Mouse (Mus musculus): Measurements from ENCODE around the gene St6gal1.

St6gal1 gene

DNA sequence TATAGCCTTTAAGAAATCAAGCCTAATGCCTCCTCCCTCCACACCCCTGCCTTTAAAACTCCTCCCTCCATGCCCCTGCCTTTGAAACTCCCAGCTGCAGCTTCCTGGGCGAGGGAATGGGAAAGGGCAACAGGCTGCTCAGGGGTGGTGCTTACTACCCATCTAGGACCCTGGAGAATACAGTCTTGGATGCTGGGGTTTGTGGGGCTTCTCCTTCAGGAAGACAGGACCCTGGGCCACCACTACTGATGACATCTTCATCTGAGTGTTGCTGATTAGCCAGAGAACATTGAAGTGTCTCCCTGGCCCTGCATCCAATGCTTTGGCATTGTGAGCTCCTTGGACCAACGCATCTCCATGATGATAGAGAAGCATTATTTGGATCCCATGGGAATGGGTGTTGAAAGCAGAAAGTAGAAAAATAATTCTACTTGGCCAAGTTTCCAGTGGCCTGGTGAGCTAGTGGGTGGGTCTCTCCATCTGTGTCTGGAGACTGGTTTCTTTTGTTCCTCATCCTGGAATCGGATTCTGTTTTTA lies 137.0 kb downstream of the St6gal1 start:
- DNase-seq: no peak

DNA sequence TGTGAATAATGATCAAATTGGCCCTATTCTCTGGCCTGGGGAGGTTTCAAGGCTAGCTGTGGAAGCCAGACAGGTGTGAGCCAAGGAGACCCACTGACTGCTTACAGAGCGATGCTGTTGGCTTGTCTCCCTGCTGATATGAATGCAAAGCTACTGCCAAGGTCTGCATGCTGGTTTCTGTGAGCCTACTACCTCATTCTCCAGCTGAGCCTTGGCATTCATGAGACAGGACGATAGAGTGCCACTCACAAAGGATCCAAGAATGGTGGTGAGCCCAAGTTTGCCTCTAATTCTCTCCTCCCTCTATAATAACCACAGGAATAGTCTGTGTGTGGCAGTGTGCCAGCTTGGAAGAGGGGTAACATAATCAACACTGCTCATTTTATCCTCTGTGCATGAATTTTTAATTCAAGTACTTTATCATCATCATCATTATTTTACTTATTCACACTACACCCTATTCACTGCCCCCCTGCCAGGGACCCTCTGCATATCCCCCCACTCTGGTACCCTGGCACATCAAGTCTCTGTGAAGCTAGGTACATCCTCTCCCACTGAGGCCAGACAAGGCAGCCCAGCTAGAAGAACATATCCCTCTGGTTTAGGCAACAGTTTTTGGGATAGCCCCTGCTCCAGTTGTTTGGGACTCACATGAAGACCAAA lies 139.9 kb downstream of the St6gal1 start:
- DNase-seq: no peak

DNA sequence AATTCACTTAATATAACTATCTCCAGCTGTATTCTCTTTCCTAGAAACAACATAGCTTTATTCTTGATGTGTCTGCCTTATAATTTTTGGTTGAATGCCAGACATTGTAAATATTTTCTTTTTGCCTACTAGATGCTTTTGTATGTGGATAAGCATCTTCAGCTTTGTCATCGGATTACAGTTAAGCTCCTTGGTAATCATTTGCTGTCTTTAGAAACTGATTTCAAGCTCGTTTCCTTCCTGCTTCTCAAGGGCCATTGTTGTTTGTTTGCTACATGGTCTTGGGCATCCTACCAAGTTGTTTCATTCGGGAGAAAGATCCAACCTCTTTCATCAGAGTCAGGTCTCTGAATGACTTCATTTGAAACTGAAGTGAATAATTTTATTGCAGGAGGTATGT lies 144.6 kb downstream of the St6gal1 start:
- no peak for DNase-seq

DNA sequence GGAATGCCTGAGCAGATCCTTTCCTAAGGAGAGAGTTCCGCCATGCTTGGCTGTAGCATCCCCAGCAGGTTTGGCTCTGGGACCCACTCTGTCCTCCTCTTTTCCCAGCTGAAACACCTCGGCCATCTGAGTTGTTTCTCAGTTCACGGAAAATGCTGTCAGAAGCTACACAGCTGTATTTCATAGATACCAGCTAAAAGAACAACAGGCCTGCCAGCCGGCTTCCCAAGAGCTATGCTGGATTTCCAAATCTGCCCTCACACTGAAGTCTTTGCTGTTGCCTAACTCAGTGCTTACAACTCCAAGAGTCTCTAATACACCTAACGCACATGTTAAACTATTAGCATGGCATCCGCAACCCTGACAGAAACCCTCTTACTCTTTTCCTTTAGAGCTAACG lies 146.2 kb downstream of the St6gal1 start:
- no peak for DNase-seq

DNA sequence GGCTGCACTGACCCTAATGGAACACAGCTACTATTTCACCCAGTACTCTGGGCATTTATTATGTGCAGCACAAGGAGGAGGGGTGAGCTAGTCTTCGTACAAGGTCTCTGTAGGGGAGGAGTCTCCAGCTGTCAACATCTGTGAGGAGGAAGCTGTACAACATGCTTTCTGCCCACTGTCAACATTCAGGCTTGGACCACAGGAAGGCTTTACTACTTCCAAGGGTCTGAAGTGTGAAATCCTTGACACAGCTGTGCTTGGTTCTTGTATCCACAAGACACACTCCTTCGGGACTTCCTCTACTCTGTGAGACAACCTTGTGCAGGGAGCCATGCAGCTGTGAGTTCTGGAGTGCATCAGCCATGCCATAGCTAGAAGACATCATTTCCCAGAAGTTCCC lies 147.8 kb downstream of the St6gal1 start:
- no peak for DNase-seq

DNA sequence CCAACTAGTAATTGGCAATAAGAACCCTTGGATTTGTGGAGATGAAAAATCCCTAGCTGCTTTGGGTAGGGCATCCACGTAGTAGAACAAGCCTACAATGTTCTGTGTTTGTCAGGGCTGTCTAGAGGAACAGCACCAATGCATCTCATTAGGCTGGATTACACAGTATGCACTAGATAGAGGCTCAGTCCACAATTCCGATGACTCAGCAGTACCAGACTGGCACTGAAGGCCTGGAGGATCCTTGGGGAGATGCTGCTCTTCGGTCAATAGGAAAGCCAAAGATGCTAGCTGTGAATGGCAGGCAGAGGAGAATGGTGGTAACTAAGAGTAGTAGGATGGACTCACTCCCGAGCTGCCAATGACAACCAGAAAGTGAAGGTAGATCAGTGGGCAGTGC lies 149.5 kb downstream of the St6gal1 start:
- DNase-seq: no peak

DNA sequence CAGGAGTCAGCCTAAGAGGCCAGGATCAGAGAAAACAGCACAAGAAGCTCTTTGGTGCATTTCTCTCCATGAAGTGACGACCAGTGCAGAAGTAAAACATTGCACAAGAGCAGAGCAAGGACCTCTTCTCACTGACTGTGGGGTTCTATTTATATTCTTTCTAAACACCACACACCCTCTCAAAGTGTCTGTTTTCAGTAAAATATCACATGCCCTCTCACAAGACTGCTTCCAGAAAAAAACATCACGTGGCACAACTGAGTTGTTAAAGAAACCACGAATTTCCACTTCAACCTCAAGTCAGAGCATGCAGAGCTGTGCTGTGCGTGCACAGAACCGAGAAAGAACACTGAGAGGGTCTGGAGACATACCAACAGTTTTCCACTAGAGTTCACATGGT lies 150.4 kb downstream of the St6gal1 start:
- DNase-seq: no peak

DNA sequence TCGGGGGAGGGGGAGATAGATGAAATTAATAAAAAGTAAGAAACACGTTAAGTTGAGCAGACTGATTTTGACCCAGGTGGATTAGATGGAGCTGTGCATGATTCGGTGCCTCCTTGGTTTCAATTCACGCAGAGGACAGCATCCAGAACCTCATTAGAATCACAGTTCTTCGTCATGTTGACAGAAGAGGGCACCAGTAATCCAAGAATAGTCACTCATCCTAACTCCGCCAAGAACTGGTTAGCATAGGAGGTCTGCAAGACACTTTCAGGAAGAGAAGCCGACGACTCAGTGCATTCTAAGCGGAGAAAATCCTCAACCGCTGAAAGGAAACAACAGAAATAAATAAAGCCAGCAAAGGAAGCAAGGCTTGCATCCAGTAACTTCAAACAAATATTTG lies 151.6 kb downstream of the St6gal1 start:
- no peak for DNase-seq

DNA sequence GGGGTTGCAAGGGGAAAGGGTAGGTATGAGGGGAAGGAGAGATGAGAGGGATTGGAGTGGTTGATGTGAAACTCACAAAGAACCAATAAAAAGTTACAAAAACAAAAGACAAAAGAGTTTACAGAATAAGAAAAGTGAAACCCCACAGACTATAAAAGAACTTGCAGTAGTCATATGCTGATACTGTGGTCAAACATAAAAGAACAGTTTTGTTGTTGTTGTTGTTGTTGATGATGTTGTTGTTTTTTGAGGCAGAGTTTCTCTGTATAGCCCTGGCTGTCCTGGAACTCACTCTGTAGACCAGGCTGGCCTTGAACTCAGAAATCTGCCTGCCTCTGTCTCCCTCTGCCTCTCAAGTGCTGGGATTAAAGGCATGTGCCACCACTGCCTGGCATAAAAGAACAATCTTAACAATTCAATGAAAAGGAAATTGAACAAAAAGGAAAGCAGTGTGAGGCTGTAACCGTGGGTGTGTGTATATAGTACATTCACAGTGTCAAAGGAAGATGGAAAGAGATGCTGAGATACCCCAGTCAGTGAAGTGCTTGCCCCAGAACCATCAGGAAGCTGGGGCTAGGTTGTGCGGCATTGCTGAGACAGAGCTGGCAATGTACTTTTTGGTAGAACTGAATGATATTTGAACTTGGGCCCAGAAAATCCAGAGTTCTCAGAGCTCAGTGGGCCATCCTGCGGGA lies 155.1 kb downstream of the St6gal1 start:
- no peak for DNase-seq

DNA sequence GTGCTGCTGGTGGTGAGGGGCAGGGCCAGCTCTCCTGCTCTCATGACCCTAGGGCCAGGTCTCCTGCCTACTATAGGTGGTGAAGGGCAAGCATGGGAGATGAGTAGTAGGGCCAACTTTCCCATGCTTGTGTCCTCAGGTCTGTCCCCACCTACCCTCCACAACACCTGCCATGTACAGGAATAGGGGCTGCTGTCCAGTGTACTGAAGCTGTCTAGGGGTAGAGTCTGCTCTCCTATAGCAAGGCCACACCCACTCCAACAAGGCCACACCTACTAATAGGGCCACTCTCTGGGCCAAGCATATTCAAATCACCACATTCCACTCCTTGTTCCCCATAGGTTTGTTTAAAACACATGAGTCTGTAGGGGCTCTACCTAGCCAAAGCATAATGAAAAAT lies 159.8 kb downstream of the St6gal1 start:
- no peak for DNase-seq

DNA sequence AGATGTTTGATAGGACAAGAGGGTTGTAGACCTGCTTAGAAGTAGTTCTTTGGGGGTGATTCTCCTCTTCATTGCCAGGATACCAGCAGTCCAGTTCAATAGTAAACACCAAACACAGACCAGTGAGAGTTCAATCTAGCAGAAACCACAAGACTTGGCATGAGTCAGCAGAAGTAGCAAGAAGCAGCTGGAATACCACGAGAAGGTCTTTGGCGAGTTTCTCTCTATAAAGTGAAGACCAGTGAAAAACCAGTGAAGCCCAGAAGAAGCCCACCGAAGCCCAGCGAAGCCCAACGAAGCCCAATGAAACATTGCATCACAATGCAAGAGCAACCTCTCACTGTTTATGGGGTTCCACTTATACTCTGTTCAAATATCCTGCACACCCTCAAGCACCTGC lies 173.4 kb downstream of the St6gal1 start:
- DNase-seq: no peak

DNA sequence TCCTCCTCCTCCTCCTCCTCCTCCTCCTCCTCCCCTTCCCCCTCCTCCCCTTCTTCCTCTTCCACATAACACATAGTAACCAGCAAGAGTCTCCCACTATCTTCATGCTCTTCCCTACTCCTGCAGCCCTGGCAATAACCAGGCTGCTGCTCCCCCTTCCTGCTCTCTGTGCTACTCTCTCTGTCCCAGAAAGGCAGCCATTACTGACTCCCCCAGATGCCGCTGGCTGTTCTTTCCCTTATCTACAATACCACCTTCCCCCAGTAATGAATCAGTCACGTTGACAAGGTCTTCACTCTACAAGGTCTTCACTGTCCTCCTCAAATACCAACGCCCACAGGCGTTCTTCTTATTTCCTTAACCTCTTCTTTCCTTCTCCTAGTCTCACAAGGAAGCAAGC lies 176.9 kb downstream of the St6gal1 start:
- DNase-seq: no peak

DNA sequence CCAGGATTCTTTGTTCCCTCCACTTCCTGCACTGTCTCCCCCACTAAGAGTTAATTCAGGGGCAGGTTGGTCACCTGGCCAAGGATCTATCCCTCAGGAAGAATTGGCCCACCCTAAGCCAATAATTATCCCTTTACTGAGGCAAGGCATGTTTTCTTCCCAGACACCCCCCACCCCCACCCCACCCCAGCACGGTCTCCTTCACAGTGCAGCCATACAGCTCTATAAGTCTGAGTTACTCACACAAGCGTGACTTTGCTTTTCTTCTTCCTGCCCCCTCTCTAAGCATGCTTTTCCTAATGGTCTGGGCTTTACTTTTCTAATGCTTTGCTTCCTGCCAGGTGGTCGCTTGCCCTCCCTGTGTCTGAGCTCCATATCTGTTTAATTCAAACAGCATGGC lies 177.4 kb downstream of the St6gal1 start:
- no peak for DNase-seq

DNA sequence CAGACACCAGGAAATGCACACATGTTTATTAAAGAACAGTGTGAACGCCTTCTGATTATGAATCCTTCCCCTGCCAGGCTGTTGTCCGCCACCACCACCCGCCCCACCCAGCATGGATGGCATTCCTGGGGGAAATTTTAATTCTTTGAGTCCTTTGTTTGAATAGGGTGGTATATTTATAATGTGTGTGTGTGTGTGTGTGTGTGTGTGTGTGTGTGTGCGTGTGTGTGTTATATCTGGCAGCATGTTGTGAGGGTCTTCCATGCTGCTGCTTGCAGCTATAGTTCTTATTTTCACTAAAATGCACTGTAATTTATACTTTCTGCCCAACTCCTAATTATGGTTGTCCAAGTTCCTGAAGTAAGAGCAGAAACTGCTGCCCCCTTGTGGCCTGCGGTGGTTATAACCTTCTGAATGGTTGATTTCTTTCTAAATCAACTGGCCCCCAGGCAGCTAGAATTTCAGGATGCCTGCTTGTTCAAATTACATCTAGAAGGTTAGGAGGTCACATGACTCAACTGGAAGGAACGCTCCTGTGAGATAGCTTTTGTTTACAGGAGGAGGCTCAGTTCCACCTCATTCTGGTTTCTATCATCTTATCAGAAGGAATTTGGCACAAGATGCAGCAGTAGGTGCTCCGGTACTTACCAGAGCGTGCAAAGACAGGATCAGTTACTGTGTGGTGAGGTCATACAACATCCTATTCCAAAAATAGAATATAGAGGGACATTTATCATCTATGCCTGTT lies 178.6 kb downstream of the St6gal1 start:
- peak; percentile 22 for DNase-seq

Measured in cerebellum, adult 9-11 months (tissue).